Mouse (Mus musculus) E14TG2a.4 (cell line): ENCODE results near the gene Elobl.

Experiments used
- H3K27me3 ChIP-seq: 2 replicates; pipeline ENCODE4 v1.6.1; 2014; ENCODE audit warnings: low read length, control low read depth; ENCODE audit not compliant: insufficient read depth
- H3K36me3 ChIP-seq: 2 replicates; pipeline ENCODE4 v1.6.1; 2014; ENCODE audit warnings: low read length, control low read depth; ENCODE audit not compliant: insufficient read depth
- H3K4me1 ChIP-seq: replicated peaks from 2 replicates; pipeline ENCODE4 v1.6.1; 2014; ENCODE audit warnings: low read depth, low read length, control low read depth
- H3K4me3 ChIP-seq: replicated peaks from 2 replicates; pipeline ENCODE4 v1.5.1; 2014; ENCODE audit warnings: mild to moderate bottlenecking, low read length
- H3K9me3 ChIP-seq: 2 replicates; pipeline ENCODE4 v1.6.1; 2014; ENCODE audit warnings: low read length, control low read depth
- CTCF ChIP-seq: conservative IDR thresholded peaks from 2 replicates; pipeline ENCODE4 v1.5.1; 2014; ENCODE audit warnings: low read length
- NANOG ChIP-seq: IDR thresholded peaks from 2 replicates; pipeline ENCODE4 v1.6.1; 2014; ENCODE audit warnings: borderline replicate concordance, low read length, mixed read lengths
- POU5F1 ChIP-seq: IDR thresholded peaks from 2 replicates; pipeline ENCODE4 v1.6.1; 2014; ENCODE audit warnings: low read length, borderline replicate concordance

The Elobl gene

DNA sequence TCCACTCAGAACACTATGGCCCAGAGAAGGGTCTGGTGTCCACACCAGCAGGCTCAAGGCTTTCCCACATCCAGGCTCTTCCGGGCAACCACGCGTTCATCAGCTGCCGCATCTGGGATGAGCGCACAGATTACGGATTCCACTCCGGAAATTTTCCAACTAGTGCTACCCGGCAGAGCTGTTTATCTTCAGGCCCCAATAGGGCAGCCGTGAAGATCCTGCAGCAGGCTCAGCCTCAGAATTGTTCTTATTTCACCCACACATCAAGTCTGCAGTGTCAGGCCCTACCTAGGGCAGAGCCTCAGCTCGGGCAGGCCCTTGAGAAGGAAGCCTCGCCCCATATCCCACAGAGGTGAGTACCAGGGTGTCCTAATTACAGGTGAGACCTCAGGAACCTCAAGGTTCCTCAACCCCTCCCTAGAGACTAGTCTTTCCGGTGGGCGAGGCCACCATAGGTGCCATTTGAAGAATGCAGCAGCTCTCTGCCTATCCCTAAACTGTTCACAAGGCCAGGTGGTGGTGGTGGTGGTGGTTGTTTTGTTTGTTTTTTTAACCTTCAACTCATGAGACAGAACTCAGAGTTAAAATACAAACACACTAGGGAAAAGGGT lies 16.0 kb downstream of the Elobl start:
- peak overlapping the region; percentile 75 for H3K4me3 ChIP-seq
- peaks cover 71% of the 10 kb centered on the region for H3K4me1 ChIP-seq
- no peaks in the 10 kb centered on the region for H3K9me3 ChIP-seq
- no peaks in the 10 kb centered on the region for H3K27me3 ChIP-seq
- TF ChIP-seq POU5F1: no peak
- no peak for TF ChIP-seq NANOG
- TF ChIP-seq CTCF: no peak
- peaks cover 51% of the 10 kb centered on the region for H3K36me3 ChIP-seq

DNA sequence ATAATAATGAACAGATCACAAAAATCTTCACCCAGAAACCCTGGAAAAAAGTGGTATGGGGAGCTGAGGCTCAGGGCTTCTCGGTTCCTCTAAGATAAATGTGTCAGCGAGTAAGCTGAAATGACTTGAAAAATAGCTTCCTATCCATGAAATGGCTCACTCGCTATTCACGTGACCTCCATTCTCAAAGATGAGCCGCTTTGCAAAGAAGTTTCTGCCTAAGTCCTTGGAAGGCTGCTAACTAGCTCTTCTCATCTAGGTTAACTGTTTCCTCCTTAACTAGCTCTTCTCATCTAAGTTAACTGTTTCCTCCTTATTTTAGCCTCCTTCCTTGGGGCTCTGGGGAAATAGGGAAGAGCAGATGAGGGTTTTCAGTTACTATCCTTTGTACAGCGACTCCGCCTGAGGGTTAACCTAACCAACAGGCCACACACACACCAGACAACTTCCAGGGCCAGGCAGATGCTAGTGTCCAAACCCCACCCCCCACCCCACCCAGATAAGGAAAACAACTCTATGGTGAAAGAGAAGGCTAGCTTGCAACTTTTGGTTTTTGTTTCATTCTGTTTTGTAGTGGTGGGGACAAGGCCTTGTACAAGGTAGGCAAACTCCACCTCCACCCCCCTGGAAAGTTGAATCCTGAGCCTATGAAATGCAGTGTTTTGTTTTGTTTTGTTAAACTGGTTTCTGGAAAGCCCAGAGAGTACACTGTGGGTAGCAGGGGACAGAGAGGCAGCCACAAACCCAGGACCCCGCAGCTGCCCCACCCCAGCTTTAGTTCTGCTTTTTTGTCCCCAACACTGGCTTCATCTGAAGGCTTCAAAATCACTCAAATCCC lies 16.7 kb downstream of the Elobl start:
- peaks cover 72% of the 10 kb centered on the region for H3K4me1 ChIP-seq
- peaks cover 55% of the 10 kb centered on the region for H3K36me3 ChIP-seq
- H3K4me3 ChIP-seq: peak overlapping the region; percentile 75
- H3K27me3 ChIP-seq: no peaks in the 10 kb centered on the region
- no peaks in the 10 kb centered on the region for H3K9me3 ChIP-seq
- TF ChIP-seq POU5F1 (no peak), CTCF (no peak), NANOG (no peak)

DNA sequence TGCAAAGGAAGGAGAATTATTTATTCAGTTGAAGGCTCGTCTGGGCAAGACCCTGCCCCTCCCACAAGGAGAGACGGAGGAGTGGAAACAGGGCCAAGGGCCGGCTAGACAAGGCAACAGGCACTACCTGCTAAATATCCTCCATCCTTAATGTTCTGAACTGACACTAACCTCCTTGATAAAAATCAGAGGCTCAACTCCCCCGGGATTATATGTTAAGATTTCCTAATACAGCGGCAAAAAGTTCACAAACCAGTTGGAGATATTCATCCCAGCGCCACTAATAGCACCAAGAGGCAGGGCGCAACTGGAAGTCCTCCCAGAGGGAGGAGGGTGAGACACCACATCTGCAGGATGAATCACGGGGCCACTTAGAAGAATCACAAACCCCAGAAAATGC lies 17.8 kb downstream of the Elobl start:
- H3K9me3 ChIP-seq: no peaks in the 10 kb centered on the region
- peaks cover 83% of the 10 kb centered on the region for H3K4me1 ChIP-seq
- no peaks in the 10 kb centered on the region for H3K27me3 ChIP-seq
- peak overlapping the region; percentile 75 for H3K4me3 ChIP-seq
- peaks cover 66% of the 10 kb centered on the region for H3K36me3 ChIP-seq
- no peak for TF ChIP-seq POU5F1
- no peak for TF ChIP-seq NANOG

DNA sequence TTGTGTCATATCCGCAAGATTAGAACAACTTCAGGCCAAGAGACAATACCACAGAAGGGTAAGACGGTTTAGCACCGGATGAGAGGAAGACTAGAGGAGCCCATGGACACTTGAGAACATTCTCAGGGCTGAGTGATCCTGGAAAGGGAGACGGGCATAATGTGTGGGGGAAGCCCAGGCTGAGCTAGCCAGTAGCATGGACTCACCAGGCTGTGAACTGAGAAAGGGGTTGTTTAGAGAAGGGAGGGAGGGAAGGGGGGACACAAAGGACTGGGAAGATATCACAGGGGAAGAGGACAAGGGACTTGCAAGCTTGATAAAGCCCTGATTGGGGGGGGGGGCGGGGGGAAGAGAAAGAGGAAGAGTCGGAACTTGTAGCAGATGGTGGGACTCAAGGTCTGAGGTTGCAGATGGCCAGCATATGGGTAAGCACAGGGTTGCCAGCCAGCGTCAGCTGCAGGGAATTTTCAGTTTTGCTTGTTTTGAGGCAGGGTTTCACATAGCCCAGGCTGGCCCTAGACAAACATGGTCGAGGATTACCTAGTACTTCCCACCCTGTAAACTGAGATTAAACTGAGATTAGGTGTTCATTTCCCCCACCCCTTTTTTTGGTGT lies 20.7 kb downstream of the Elobl start:
- peaks cover 63% of the 10 kb centered on the region for H3K36me3 ChIP-seq
- H3K4me1 ChIP-seq: peaks cover 81% of the 10 kb centered on the region
- no peaks in the 10 kb centered on the region for H3K27me3 ChIP-seq
- no peaks in the 10 kb centered on the region for H3K9me3 ChIP-seq
- H3K4me3 ChIP-seq: no peak overlapping the region; the same call in 1 of the 2 replicates
- TF ChIP-seq POU5F1 (no peak), NANOG (no peak), CTCF (no peak)

DNA sequence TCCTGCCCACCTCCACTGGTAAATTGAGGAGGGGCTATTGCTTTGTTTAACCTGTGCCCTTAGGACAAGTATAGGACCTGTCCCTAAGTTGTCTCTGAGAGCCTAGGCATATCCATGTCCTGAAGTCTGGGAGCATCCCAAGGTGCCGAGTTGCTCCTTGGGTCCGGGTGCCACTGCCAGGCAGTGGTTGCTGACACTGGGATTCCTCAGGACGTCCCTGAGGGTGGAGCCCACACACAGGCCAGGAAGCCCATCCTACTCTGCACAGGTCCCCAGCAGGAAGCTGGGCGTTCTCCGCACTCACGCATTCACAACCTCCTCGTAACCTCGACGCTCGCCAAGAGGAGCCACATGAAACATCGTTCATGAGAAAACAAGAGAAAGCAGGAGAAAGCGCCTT lies 25.2 kb downstream of the Elobl start:
- H3K4me1 ChIP-seq: peaks cover 75% of the 10 kb centered on the region
- no peaks in the 10 kb centered on the region for H3K27me3 ChIP-seq
- peak overlapping the region; percentile 57 for H3K4me3 ChIP-seq
- TF ChIP-seq NANOG (no peak), CTCF (no peak), POU5F1 (no peak)
- no peaks in the 10 kb centered on the region for H3K9me3 ChIP-seq
- H3K36me3 ChIP-seq: peaks cover 76% of the 10 kb centered on the region

DNA sequence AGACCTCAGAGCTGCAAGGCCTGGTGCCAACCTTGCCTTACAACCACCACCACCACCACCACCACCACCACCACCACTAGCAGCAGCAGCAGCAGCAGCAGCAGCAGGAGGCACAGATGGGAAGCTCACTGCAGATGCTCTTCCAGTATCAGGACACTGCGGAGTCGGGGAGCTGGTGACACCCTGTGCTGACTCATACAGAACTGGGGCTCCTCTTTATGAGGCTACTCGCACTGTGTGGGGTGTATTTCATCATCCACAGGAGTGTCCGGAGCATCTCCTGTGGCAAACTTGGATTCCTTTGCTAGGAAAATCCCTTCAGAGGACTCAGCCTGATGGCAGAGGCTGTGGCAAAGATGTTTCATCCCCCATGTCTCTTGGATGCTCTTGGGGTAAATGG lies 27.1 kb downstream of the Elobl start:
- H3K4me3 ChIP-seq: no peak overlapping the region
- TF ChIP-seq CTCF (no peak), NANOG (no peak), POU5F1 (no peak)
- H3K4me1 ChIP-seq: peaks cover 75% of the 10 kb centered on the region
- H3K27me3 ChIP-seq: no peaks in the 10 kb centered on the region
- H3K9me3 ChIP-seq: no peaks in the 10 kb centered on the region
- H3K36me3 ChIP-seq: peaks cover 76% of the 10 kb centered on the region

DNA sequence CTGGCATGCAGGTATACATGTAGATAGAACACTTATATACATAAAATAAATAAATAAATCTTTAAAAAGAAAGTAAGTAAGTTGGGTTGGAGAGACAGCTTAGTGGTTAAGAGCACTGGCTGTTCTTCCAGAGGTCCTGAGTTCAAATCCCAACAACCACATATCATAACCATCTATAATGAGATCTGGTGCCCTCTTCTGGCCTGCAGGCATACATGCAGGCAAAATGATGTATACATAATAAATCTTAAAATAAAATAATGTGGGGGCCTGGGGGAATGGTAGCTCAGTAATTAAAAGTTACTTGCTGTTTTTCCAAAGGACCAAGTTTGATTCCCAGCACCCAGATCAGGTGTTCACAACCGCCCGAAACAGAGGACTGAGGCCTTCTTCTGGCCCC lies 28.0 kb downstream of the Elobl start:
- Histone ChIP-seq H3K27me3 (no peaks in the 10 kb centered on the region), H3K4me3 (no peak overlapping the region), H3K4me1 (peaks cover 77% of the 10 kb centered on the region), H3K9me3 (no peaks in the 10 kb centered on the region), H3K36me3 (peaks cover 75% of the 10 kb centered on the region)
- TF ChIP-seq POU5F1 (no peak), CTCF (peak; percentile 19)

DNA sequence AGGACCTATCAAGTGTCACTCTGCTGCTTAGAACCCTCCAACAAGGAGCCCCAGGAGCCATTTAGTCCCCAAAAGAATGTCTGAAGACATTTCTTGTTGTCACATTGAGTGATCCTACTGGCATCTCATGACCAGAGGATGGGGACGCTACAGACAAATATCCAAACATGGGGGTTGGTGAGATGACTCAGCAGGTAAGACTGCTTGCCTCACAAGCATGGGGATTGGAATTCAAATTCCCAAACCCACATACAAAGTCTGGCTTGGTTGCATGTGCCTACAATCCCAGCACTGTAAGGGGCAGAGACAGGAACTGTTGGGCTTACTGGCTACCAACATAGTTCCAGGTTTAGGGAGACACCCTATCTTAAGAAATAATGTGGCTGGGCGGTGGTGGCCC lies 28.8 kb downstream of the Elobl start:
- TF ChIP-seq CTCF: no peak
- no peak for TF ChIP-seq POU5F1
- TF ChIP-seq NANOG: no peak
- peaks cover 83% of the 10 kb centered on the region for H3K4me1 ChIP-seq
- H3K27me3 ChIP-seq: no peaks in the 10 kb centered on the region
- H3K4me3 ChIP-seq: no peak overlapping the region
- H3K36me3 ChIP-seq: peaks cover 74% of the 10 kb centered on the region
- H3K9me3 ChIP-seq: no peaks in the 10 kb centered on the region
